ENCODE assay signal across 9 mouse cellular contexts in genomic region chr14:20400071-20400470, GRCm38 (mm10). TPM values are rescaled to one million over a fixed set of nuclear protein-coding genes. Genes with fewer than 3 reads are reported as not detected.
A peak's percentile ranks its signal among the peaks of the same experiment; 100 is the strongest.
DNase-seq lines count a peak whose midpoint lies in the region; ATAC-seq and TF ChIP-seq lines count a peak whose summit lies in the region.
"Had no signal": no experiment of that assay in that cellular context is flagged by ENCODE, and none has a peak within 500 bp of the region (broad histone marks: within the 10 kb centered on the region; RNA-seq: fewer than 3 reads in every experiment).

No protein-coding gene starts in this region.

- H3K4me1 ChIP-seq in heart, embryonic 10.5 days, result no peaks in the 10 kb centered on the region
- no peaks in the 10 kb centered on the region for H3K4me1 ChIP-seq in lung, postnatal 0 days (ENCODE audit: insufficient read depth, low read depth, low read length)
- H3K4me1 ChIP-seq in forebrain, embryonic 10.5 days, result no peaks in the 10 kb centered on the region
- H3K4me1 ChIP-seq: liver, embryonic 15.5 days had no signal

- no peak overlapping the region for H3K4me3 ChIP-seq in heart, embryonic 10.5 days
- H3K4me3 ChIP-seq in lung, postnatal 0 days (ENCODE audit: low read depth, low read length), result no peak overlapping the region
- H3K4me3 ChIP-seq in forebrain, embryonic 10.5 days, result no peak overlapping the region
- H3K4me3 ChIP-seq: liver, embryonic 15.5 days had no signal

- no peak for TF ChIP-seq EP300 in lung, postnatal 0 days (IDR thresholded peaks at IDR 0.05)

- no peaks in the 10 kb centered on the region for H3K9me3 ChIP-seq in heart, embryonic 10.5 days
- H3K9me3 ChIP-seq in lung, postnatal 0 days (ENCODE audit: low read length), result no peaks in the 10 kb centered on the region
- no peaks in the 10 kb centered on the region for H3K9me3 ChIP-seq in forebrain, embryonic 10.5 days
- H3K9me3 ChIP-seq: liver, embryonic 15.5 days had no signal

- no peaks in the 10 kb centered on the region for H3K36me3 ChIP-seq in heart, embryonic 10.5 days
- no peaks in the 10 kb centered on the region for H3K36me3 ChIP-seq in lung, postnatal 0 days (ENCODE audit: insufficient read depth, low read length)
- H3K36me3 ChIP-seq in forebrain, embryonic 10.5 days (replicated peaks), result no peaks in the 10 kb centered on the region
- H3K36me3 ChIP-seq: liver, embryonic 15.5 days had no signal

- peak; percentile 70 for TF ChIP-seq CTCF in lung, postnatal 0 days (IDR thresholded peaks at IDR 0.05)

- peak; percentile 24 to 26 for DNase-seq in heart, postnatal 36 days
- no peak for DNase-seq in heart, embryonic 10.5 days (ENCODE audit: low spot score)
- peak; percentile 72 for DNase-seq in 416B (ENCODE audit: low read depth)
- peak; percentile 59 for DNase-seq in lung, postnatal 0 days (ENCODE audit: low spot score)
- DNase-seq in MN1 (ENCODE audit: low spot score), result no peak
- DNase-seq in forebrain, embryonic 10.5 days (ENCODE audit: extremely low spot score, low spot score), result no peak

- H3K4me2 ChIP-seq in lung, postnatal 0 days (replicated peaks; ENCODE audit: low read depth, low read length), result no peak overlapping the region
- H3K4me2 ChIP-seq: liver, embryonic 15.5 days had no signal

- no peak overlapping the region for H3K9ac ChIP-seq in lung, postnatal 0 days (replicated peaks; ENCODE audit: low read depth)
- H3K9ac ChIP-seq: liver, embryonic 15.5 days had no signal

- intact Hi-C loops in heart, postnatal 36 days (cut with DNase I), result loop anchor here (5.0 kb wide), 1 partner anchor 77 kb away; no protein-coding TSS in a partner anchor

- H3K27ac ChIP-seq in heart, embryonic 10.5 days, result no peak overlapping the region
- H3K27ac ChIP-seq in lung, postnatal 0 days (ENCODE audit: low read length), result no peak overlapping the region
- H3K27ac ChIP-seq in forebrain, embryonic 10.5 days, result no peak overlapping the region
- H3K27ac ChIP-seq: liver, embryonic 15.5 days had no signal

- WGBS in heart, embryonic 10.5 days, result 33% methylated on average over 1 of the region's 1 CpGs
- WGBS in lung, postnatal 0 days, result 58% methylated on average over 1 of the region's 1 CpGs
- 45% methylated on average over 1 of the region's 1 CpGs for WGBS in forebrain, embryonic 10.5 days

- ATAC-seq in CD4-positive, CD25-positive, alpha-beta regulatory T cell, adult 4 months, result peak; percentile 45
- ATAC-seq in erythroid progenitor cell, adult 5-6 weeks (replicated peaks; ENCODE audit: low FRiP score, poor library complexity, severe bottlenecking), result peak; percentile 86
- peak; percentile 41; the same call in 1 of the 2 replicates for ATAC-seq in lung, postnatal 0 days

- no peaks in the 10 kb centered on the region for H3K27me3 ChIP-seq in heart, embryonic 10.5 days (ENCODE audit: insufficient read depth, poor library complexity, severe bottlenecking)
- H3K27me3 ChIP-seq in lung, postnatal 0 days (replicated peaks; ENCODE audit: insufficient read depth, low read length), result no peaks in the 10 kb centered on the region
- no peaks in the 10 kb centered on the region for H3K27me3 ChIP-seq in forebrain, embryonic 10.5 days (ENCODE audit: poor library complexity, severe bottlenecking)

RNA-seq across cellular contexts. Expression of gene Mrps16, which starts 6.6 kb away (rescaled TPM):
- total RNA-seq in heart, postnatal 36 days (2021), result 10 to 100 TPM; 64.9 to 71.7 TPM
- 95.0 and 108 TPM in 2 replicates for polyA plus RNA-seq in heart, embryonic 10.5 days (2016; fragmentation: Nextera tagmentation; extraction: Ambion mirVana)
- polyA plus RNA-seq in CD4-positive, CD25-positive, alpha-beta regulatory T cell, adult 4 months (2017; shearing (Covaris generic)), result 100 to 1,000 TPM in 1 of 2 experiments, 10 to 100 TPM in 1; 99.8 to 106 TPM
- 9.2 and 20.2 TPM in 2 replicates for total RNA-seq in erythroid progenitor cell, adult 5-6 weeks (2015; ENCODE audit: low replicate concordance)
- 6.9 and 15.9 TPM in 2 replicates for total RNA-seq in erythroid progenitor cell, adult 5-6 weeks (2017; ENCODE audit: low replicate concordance)
- polyA plus RNA-seq in lung, postnatal 0 days (2015; fragmentation: Nextera tagmentation; extraction: Ambion mirVana), result 58.5 and 64.4 TPM in 2 replicates
- polyA plus RNA-seq in forebrain, embryonic 10.5 days (2016; fragmentation: Nextera tagmentation; extraction: Ambion mirVana), result 78.0 and 78.5 TPM in 2 replicates

RNA-seq across cellular contexts. Expression of gene Dnajc9, which starts 11.4 kb away (rescaled TPM):
- total RNA-seq in heart, postnatal 36 days (2021), result 10 to 100 TPM; 10.7 to 13.8 TPM
- polyA plus RNA-seq in heart, embryonic 10.5 days (2016; fragmentation: Nextera tagmentation; extraction: Ambion mirVana), result 128 and 179 TPM in 2 replicates
- polyA plus RNA-seq in CD4-positive, CD25-positive, alpha-beta regulatory T cell, adult 4 months (2017; shearing (Covaris generic)), result 100 to 1,000 TPM; 145 to 195 TPM
- 86.9 and 96.0 TPM in 2 replicates for total RNA-seq in erythroid progenitor cell, adult 5-6 weeks (2015; ENCODE audit: low replicate concordance)
- total RNA-seq in erythroid progenitor cell, adult 5-6 weeks (2017; ENCODE audit: low replicate concordance), result 210 and 262 TPM in 2 replicates
- polyA plus RNA-seq in lung, postnatal 0 days (2015; fragmentation: Nextera tagmentation; extraction: Ambion mirVana), result 34.7 and 37.9 TPM in 2 replicates
- polyA plus RNA-seq in forebrain, embryonic 10.5 days (2016; fragmentation: Nextera tagmentation; extraction: Ambion mirVana), result 374 and 381 TPM in 2 replicates

RNA-seq across cellular contexts. Expression of gene Cfap70, which starts 52.0 kb away (rescaled TPM):
- not detected for total RNA-seq in heart, postnatal 36 days (2021)
- polyA plus RNA-seq in heart, embryonic 10.5 days (2016; fragmentation: Nextera tagmentation; extraction: Ambion mirVana), result 0.15 and 0.39 TPM in 2 replicates
- not detected for polyA plus RNA-seq in CD4-positive, CD25-positive, alpha-beta regulatory T cell, adult 4 months (2017; shearing (Covaris generic))
- total RNA-seq in erythroid progenitor cell, adult 5-6 weeks (2015; ENCODE audit: low replicate concordance), result not detected in 2 replicates
- not detected in 2 replicates for total RNA-seq in erythroid progenitor cell, adult 5-6 weeks (2017; ENCODE audit: low replicate concordance)
- 3.7 and 4.0 TPM in 2 replicates for polyA plus RNA-seq in lung, postnatal 0 days (2015; fragmentation: Nextera tagmentation; extraction: Ambion mirVana)
- 0.55 and 1.3 TPM in 2 replicates for polyA plus RNA-seq in forebrain, embryonic 10.5 days (2016; fragmentation: Nextera tagmentation; extraction: Ambion mirVana)
- polyA plus RNA-seq: liver, embryonic 15.5 days had no signal

RNA-seq across cellular contexts. Expression of gene Fam149b, which starts 52.1 kb away (rescaled TPM):
- total RNA-seq in heart, postnatal 36 days (2021), result 10 to 100 TPM; 29.6 to 35.0 TPM
- polyA plus RNA-seq in heart, embryonic 10.5 days (2016; fragmentation: Nextera tagmentation; extraction: Ambion mirVana), result 26.5 and 38.4 TPM in 2 replicates
- polyA plus RNA-seq in CD4-positive, CD25-positive, alpha-beta regulatory T cell, adult 4 months (2017; shearing (Covaris generic)), result 10 to 100 TPM; 67.6 to 71.9 TPM
- 13.4 and 27.4 TPM in 2 replicates for total RNA-seq in erythroid progenitor cell, adult 5-6 weeks (2015; ENCODE audit: low replicate concordance)
- total RNA-seq in erythroid progenitor cell, adult 5-6 weeks (2017; ENCODE audit: low replicate concordance), result 17.8 and 24.6 TPM in 2 replicates
- 14.7 and 16.9 TPM in 2 replicates for polyA plus RNA-seq in lung, postnatal 0 days (2015; fragmentation: Nextera tagmentation; extraction: Ambion mirVana)
- polyA plus RNA-seq in forebrain, embryonic 10.5 days (2016; fragmentation: Nextera tagmentation; extraction: Ambion mirVana), result 45.7 and 48.3 TPM in 2 replicates

RNA-seq across cellular contexts. Expression of gene Ecd, which starts 52.1 kb away (rescaled TPM):
- total RNA-seq in heart, postnatal 36 days (2021), result 10 to 100 TPM; 34.3 to 35.3 TPM
- polyA plus RNA-seq in heart, embryonic 10.5 days (2016; fragmentation: Nextera tagmentation; extraction: Ambion mirVana), result 47.7 and 58.8 TPM in 2 replicates
- polyA plus RNA-seq in CD4-positive, CD25-positive, alpha-beta regulatory T cell, adult 4 months (2017; shearing (Covaris generic)), result 10 to 100 TPM; 70.5 to 80.7 TPM
- total RNA-seq in erythroid progenitor cell, adult 5-6 weeks (2015; ENCODE audit: low replicate concordance), result 13.7 and 15.1 TPM in 2 replicates
- total RNA-seq in erythroid progenitor cell, adult 5-6 weeks (2017; ENCODE audit: low replicate concordance), result 13.1 and 23.3 TPM in 2 replicates
- 19.0 and 19.1 TPM in 2 replicates for polyA plus RNA-seq in lung, postnatal 0 days (2015; fragmentation: Nextera tagmentation; extraction: Ambion mirVana)
- 79.2 and 81.1 TPM in 2 replicates for polyA plus RNA-seq in forebrain, embryonic 10.5 days (2016; fragmentation: Nextera tagmentation; extraction: Ambion mirVana)

Comparison
In these comparisons a context has a peak if more than half of its experiments do, and no peak if none do; other contexts are left out.
1. DNase-seq: peak in heart, postnatal 36 days (2 of 2), 416B (single experiment) and lung, postnatal 0 days (single experiment); none in heart, embryonic 10.5 days (single experiment), MN1 (single experiment) and forebrain, embryonic 10.5 days (single experiment).
2. Peak in every context shown above with its lines, with median percentiles within 50 percentile points of each other: ATAC-seq.